Mouse (Mus musculus): ENCODE measurements around the gene Tbpl2. TPM values are rescaled to one million over a fixed set of nuclear protein-coding genes. Genes with fewer than 3 reads are reported as not detected.

Gene Tbpl2
- polyA plus RNA-seq, 1 experiment = not detected

- Histone ChIP-seq H3K36me3 (replicated peaks; ENCODE audit: low read length) (no peaks in the 10 kb centered on the region), H3K4me3 (replicated peaks) (no peak overlapping the region), H3K4me1 (no peaks in the 10 kb centered on the region), H3K9me3 (no peaks in the 10 kb centered on the region), H3K27me3 (replicated peaks) (no peaks in the 10 kb centered on the region)
- TF ChIP-seq FLI1 (IDR thresholded peaks at IDR 0.05; ENCODE audit: low read length) (no peak), GATA1 (IDR thresholded peaks at IDR 0.05; ENCODE audit: borderline replicate concordance, low read length) (no peak)
Observed at GRCm38 (mm10) chr2:24042901-24043300, 53.5 kb downstream of the Tbpl2 start.

GRCm38 (mm10) chr2:24040531-24040930, 55.9 kb downstream of the Tbpl2 start:
- Histone ChIP-seq H3K4me3 (replicated peaks) (no peak overlapping the region), H3K27me3 (replicated peaks) (no peaks in the 10 kb centered on the region), H3K36me3 (replicated peaks; ENCODE audit: low read length) (no peaks in the 10 kb centered on the region), H3K9me3 (no peaks in the 10 kb centered on the region), H3K4me1 (no peaks in the 10 kb centered on the region)
- no peak for TF ChIP-seq FLI1 (IDR thresholded peaks at IDR 0.05; ENCODE audit: low read length)
- TF ChIP-seq GATA1 (IDR thresholded peaks at IDR 0.05; ENCODE audit: borderline replicate concordance, low read length) = no peak

Other genes starting within 250 kb of the Tbpl2 start
- 0.19 TPM in 1 of 2 replicates, not detected in the other for gene Hnmt, start 47.2 kb downstream of the Tbpl2 start, polyA plus RNA-seq (2012; ENCODE audit: insufficient read depth, low replicate concordance)
- not detected in 2 replicates for gene Il1f8, start 56.6 kb upstream of the Tbpl2 start, polyA plus RNA-seq (2012; ENCODE audit: insufficient read depth, low replicate concordance)
- gene Il1f9, start 89.9 kb upstream of the Tbpl2 start, polyA plus RNA-seq (2012; ENCODE audit: insufficient read depth, low replicate concordance) = not detected in 2 replicates
- gene Il1f6, start 118.8 kb upstream of the Tbpl2 start, polyA plus RNA-seq (2012; ENCODE audit: insufficient read depth, low replicate concordance) = not detected in 2 replicates
- gene Il1f5, start 180.4 kb upstream of the Tbpl2 start, polyA plus RNA-seq (2012; ENCODE audit: insufficient read depth, low replicate concordance) = not detected in 2 replicates
- gene Il1f10, start 194.6 kb upstream of the Tbpl2 start, polyA plus RNA-seq (2012; ENCODE audit: insufficient read depth, low replicate concordance) = not detected in 2 replicates
- gene Il1rn, start 240.3 kb upstream of the Tbpl2 start, polyA plus RNA-seq (2012; ENCODE audit: insufficient read depth, low replicate concordance) = 0.07 TPM in 1 of 2 replicates, not detected in the other

Data from megakaryocyte, embryonic 14.5 days (primary cell).